Mouse (Mus musculus) bone marrow macrophage, adult 2 months (primary cell): ENCODE data around the gene Klhdc7b.

Source experiments
- CTCF ChIP-seq: IDR thresholded peaks from 2 replicates; pipeline ENCODE4 v1.5.1; 2012; ENCODE audit warnings: low read depth, mild to moderate bottlenecking, low read length, moderate library complexity
- POLR2A ChIP-seq: IDR thresholded peaks from 2 replicates; pipeline ENCODE4 v1.6.1; 2012; ENCODE audit warnings: mild to moderate bottlenecking, low read depth, low read length, borderline replicate concordance

- TF ChIP-seq CTCF (no peak), POLR2A (no peak)
These were observed 25.4 kb downstream of the Klhdc7b start, which contains the start of gene Syce3 for GRCm38 (mm10) chr15:89410118-89410517.
